Mouse (Mus musculus) myocyte (in vitro differentiated cells): Measurements from ENCODE around the gene Ints14. TPM values are rescaled to one million over a fixed set of nuclear protein-coding genes. Genes with fewer than 3 reads are reported as not detected.

Source experiments
- H3K27me3 ChIP-seq: one replicate; pipeline ENCODE4 v1.6.1; 2011; ENCODE audit not compliant: control insufficient read depth, insufficient read depth, insufficient read length
- H3K36me3 ChIP-seq: one replicate; pipeline ENCODE4 v1.6.1; 2011; ENCODE audit not compliant: control insufficient read depth, insufficient read depth
- H3K4me2 ChIP-seq: one replicate; pipeline ENCODE4 v1.6.1; 2011; ENCODE audit warnings: low read depth, control low read depth
- H3K4me3 ChIP-seq: one replicate; pipeline ENCODE4 v1.5.1; 2011; ENCODE audit warnings: mild to moderate bottlenecking, control low read depth, moderate library complexity
- H3K79me2 ChIP-seq: one replicate; pipeline ENCODE4 v1.6.1; 2011; ENCODE audit not compliant: control insufficient read depth, insufficient read depth
- H3ac ChIP-seq: one replicate; pipeline ENCODE4 v1.6.1; 2011; ENCODE audit not compliant: control insufficient read depth, insufficient read length
- CEBPB ChIP-seq: IDR thresholded peaks from 2 replicates; pipeline ENCODE4 v1.6.1; 2011; ENCODE audit warnings: mild to moderate bottlenecking, moderate library complexity; ENCODE audit not compliant: poor library complexity, insufficient read depth, severe bottlenecking
- E2F4 ChIP-seq: IDR thresholded peaks from one replicate; pipeline ENCODE4 v1.6.1; 2011; ENCODE audit warnings: mild to moderate bottlenecking, control low read depth, moderate library complexity; ENCODE audit not compliant: insufficient read depth
- MAX ChIP-seq: IDR thresholded peaks from one replicate; pipeline ENCODE4 v1.6.1; 2011; ENCODE audit warnings: low read depth, mild to moderate bottlenecking, control low read depth
- MYOD1 ChIP-seq, 3 experiments: IDR thresholded peaks; one replicate each; pipeline ENCODE4 v1.6.1; 2011; ENCODE audit warnings: control low read depth in 2 of 3, low read depth in 2 of 3, mild to moderate bottlenecking in 2 of 3, moderate library complexity in 1 of 3; ENCODE audit not compliant: insufficient read length in 2 of 3, control insufficient read depth in 1 of 3
- MYOG ChIP-seq, 3 experiments: IDR thresholded peaks; one replicate each; pipeline ENCODE4 v1.6.1; 2011; ENCODE audit warnings: control low read depth in 2 of 3, low read depth in 2 of 3, mild to moderate bottlenecking in 2 of 3; ENCODE audit not compliant: insufficient read length in 2 of 3, control insufficient read depth in 1 of 3, insufficient read depth in 1 of 3
- POLR2A ChIP-seq: IDR thresholded peaks from one replicate; pipeline ENCODE4 v1.6.1; 2011; ENCODE audit warnings: low read depth, mild to moderate bottlenecking, control low read depth, moderate library complexity; ENCODE audit not compliant: insufficient read length
- POLR2AphosphoS2 ChIP-seq: IDR thresholded peaks from one replicate; pipeline ENCODE4 v1.6.1; 2011; ENCODE audit warnings: low read depth, control low read depth; ENCODE audit not compliant: insufficient read length
- REST ChIP-seq: IDR thresholded peaks from one replicate; pipeline ENCODE4 v1.6.1; 2011; ENCODE audit warnings: mild to moderate bottlenecking, control low read depth, moderate library complexity; ENCODE audit not compliant: insufficient read depth, insufficient read length
- SRF ChIP-seq: IDR thresholded peaks from one replicate; pipeline ENCODE4 v1.6.1; 2011; ENCODE audit warnings: low read depth; ENCODE audit not compliant: control insufficient read depth, insufficient read length
- TCF12 ChIP-seq: IDR thresholded peaks from one replicate; pipeline ENCODE4 v1.6.1; 2011; ENCODE audit warnings: mild to moderate bottlenecking, control low read depth; ENCODE audit not compliant: poor library complexity, insufficient read depth, severe bottlenecking
- TCF3 ChIP-seq: IDR thresholded peaks from one replicate; pipeline ENCODE4 v1.6.1; 2011; ENCODE audit warnings: low read depth, control low read depth; ENCODE audit not compliant: insufficient read length
- USF1 ChIP-seq: IDR thresholded peaks from one replicate; pipeline ENCODE4 v1.6.1; 2011; ENCODE audit warnings: low read depth, mild to moderate bottlenecking, control low read depth, moderate library complexity
- polyA plus RNA-seq: library from polyadenylated mRNA; unstranded; fragments of >200 nt; fragmentation: generic; extraction: Trizol; gene quantifications from one replicate; pipeline ENCODE4 v1.2.1, GENCODE M21; 2012; ENCODE audit warnings: missing spikeins

Ints14 gene
- polyA plus RNA-seq, 1 experiment = 19.4 TPM

DNA sequence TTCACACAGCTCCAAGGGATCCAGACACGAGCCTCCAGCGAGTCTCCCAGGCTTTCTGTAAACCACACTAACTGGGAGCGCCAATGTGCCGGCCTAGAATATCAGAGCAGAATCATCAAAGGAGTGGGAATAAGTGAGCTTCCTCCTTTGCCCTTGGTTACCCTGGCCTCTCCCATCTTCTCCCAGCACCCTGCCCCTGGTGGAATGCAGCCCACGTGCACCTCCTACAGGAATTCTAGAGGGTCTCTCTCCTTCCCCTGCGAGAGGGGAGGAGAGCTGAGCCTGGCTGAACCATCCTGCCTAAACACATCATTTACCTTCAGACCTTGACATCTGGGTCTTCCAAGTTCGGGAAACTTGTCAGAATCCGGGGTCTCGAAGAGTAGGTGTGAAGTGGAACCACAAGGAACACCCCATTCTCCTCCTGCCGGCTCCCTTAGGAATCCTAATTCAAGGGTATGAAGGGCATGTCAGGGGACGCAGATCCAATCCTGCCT lies 9.5 kb upstream of the Ints14 start, which contains the start of gene Slc24a1:
Gene Slc24a1, minus strand, starts transcription at position 447 of the 497 bp plus-strand sequence.
- peaks cover 86% of the 10 kb centered on the region for H3K27me3 ChIP-seq
- H3K4me3 ChIP-seq = no peak within 1 kb of the TSS
- no peaks in the 10 kb centered on the region for H3K79me2 ChIP-seq
- H3ac ChIP-seq = no peak within 1 kb of the TSS
- H3K4me2 ChIP-seq = peak within 1 kb of the TSS; percentile 24
- no peaks in the 10 kb centered on the region for H3K36me3 ChIP-seq
- TF ChIP-seq CEBPB (no peak), TCF3 (no peak), USF1 (no peak), POLR2AphosphoS2 (no peak), REST (no peak), SRF (no peak), MYOD1 (IDR thresholded peaks at IDR 0.05; ENCODE audit: control insufficient read depth in 1 of 3, insufficient read length in 2 of 3, low read depth in 2 of 3) (no peak), MAX (no peak), POLR2A (no peak), E2F4 (no peak), MYOG (IDR thresholded peaks at IDR 0.05; ENCODE audit: control insufficient read depth in 1 of 3, insufficient read depth in 1 of 3, insufficient read length in 2 of 3, low read depth in 2 of 3) (no peak), TCF12 (no peak)

GRCm38 (mm10) chr9:64952055-64952454 lies 8.7 kb upstream of the Ints14 start:
- H3K4me3 ChIP-seq = no peak overlapping the region
- no peaks in the 10 kb centered on the region for H3K36me3 ChIP-seq
- H3K4me2 ChIP-seq = no peak overlapping the region
- H3K79me2 ChIP-seq = no peaks in the 10 kb centered on the region
- TF ChIP-seq MYOG (IDR thresholded peaks at IDR 0.05; ENCODE audit: control insufficient read depth in 1 of 3, insufficient read depth in 1 of 3, insufficient read length in 2 of 3, low read depth in 2 of 3) (no peak), E2F4 (no peak), POLR2A (no peak), MYOD1 (IDR thresholded peaks at IDR 0.05; ENCODE audit: control insufficient read depth in 1 of 3, insufficient read length in 2 of 3, low read depth in 2 of 3) (no peak), REST (no peak), CEBPB (no peak), SRF (no peak), USF1 (no peak), POLR2AphosphoS2 (no peak), TCF3 (no peak)
- H3K27me3 ChIP-seq = peaks cover 77% of the 10 kb centered on the region
- H3ac ChIP-seq = no peak overlapping the region

DNA sequence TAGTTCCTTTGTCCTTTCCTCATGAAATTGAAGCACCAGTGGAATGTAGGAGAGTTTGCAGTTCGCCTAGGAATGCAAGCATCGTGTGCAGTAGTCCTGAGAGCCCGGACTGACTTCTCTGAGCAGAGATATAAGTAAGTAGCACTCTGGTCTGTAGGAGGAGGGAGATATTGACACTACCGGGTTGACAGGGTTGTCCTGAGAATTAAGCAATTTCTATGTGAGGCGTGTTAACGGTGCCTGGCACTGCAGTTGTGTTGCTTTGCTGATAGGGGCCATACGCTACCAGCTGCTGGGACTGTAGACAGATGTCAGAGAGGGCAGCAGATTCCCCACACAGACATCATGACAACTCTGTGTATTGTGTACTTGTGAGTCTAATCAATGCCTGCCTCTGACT lies 7.5 kb upstream of the Ints14 start:
- Histone ChIP-seq H3K4me3 (no peak overlapping the region), H3K4me2 (no peak overlapping the region), H3K79me2 (no peaks in the 10 kb centered on the region), H3K27me3 (peaks cover 66% of the 10 kb centered on the region), H3K36me3 (no peaks in the 10 kb centered on the region), H3ac (no peak overlapping the region)
- TF ChIP-seq CEBPB = no peak
- TF ChIP-seq TCF3 = no peak
- TF ChIP-seq TCF12 = no peak
- no peak for TF ChIP-seq MAX
- no peak for TF ChIP-seq MYOG (IDR thresholded peaks at IDR 0.05; ENCODE audit: control insufficient read depth in 1 of 3, insufficient read depth in 1 of 3, insufficient read length in 2 of 3, low read depth in 2 of 3)
- no peak for TF ChIP-seq USF1
- no peak for TF ChIP-seq REST
- TF ChIP-seq MYOD1 (IDR thresholded peaks at IDR 0.05; ENCODE audit: control insufficient read depth in 1 of 3, insufficient read length in 2 of 3, low read depth in 2 of 3) = no peak
- TF ChIP-seq POLR2A = no peak
- TF ChIP-seq SRF = no peak
- TF ChIP-seq E2F4 = no peak
- TF ChIP-seq POLR2AphosphoS2 = no peak

DNA sequence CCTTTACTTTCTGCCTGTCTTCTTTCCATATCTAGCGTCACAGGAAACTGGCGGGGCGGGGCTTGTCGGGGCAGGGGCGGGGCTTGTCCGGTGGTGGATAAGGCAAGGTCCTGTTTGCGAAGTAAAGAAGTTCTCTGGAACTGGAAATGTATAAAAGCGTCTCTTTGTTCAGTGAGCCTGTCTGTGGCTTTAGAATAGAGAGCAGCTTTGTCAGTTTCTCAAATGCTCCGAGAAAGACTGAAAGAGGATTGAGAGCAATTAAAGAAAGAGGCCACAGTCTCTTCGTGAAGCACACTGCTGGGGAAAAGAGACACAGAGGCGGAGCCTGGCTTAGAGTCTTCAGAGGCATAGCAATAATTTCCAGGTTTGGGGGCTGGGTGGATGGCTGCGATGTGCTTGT lies 4.4 kb upstream of the Ints14 start:
- no peak for TF ChIP-seq TCF3
- no peak for TF ChIP-seq MYOG (IDR thresholded peaks at IDR 0.05; ENCODE audit: control insufficient read depth in 1 of 3, insufficient read depth in 1 of 3, insufficient read length in 2 of 3, low read depth in 2 of 3)
- no peak for TF ChIP-seq POLR2A
- no peak for TF ChIP-seq E2F4
- no peak for TF ChIP-seq SRF
- no peak for TF ChIP-seq MYOD1 (IDR thresholded peaks at IDR 0.05; ENCODE audit: control insufficient read depth in 1 of 3, insufficient read length in 2 of 3, low read depth in 2 of 3)
- TF ChIP-seq TCF12 = no peak
- TF ChIP-seq CEBPB = no peak
- no peak for TF ChIP-seq POLR2AphosphoS2
- TF ChIP-seq MAX = no peak
- no peak for TF ChIP-seq REST
- TF ChIP-seq USF1 = no peak
- Histone ChIP-seq H3K79me2 (peaks cover 3% of the 10 kb centered on the region), H3K27me3 (peaks cover 36% of the 10 kb centered on the region), H3K4me3 (no peak overlapping the region), H3ac (no peak overlapping the region), H3K36me3 (no peaks in the 10 kb centered on the region), H3K4me2 (peak overlapping the region; percentile 50)
